Mouse (Mus musculus) ES-Bruce4 (cell line): ENCODE results near the gene Sorcs2.

Experiments used
- CTCF ChIP-seq: IDR thresholded peaks from one replicate; pipeline ENCODE4 v1.8.1; 2011; ENCODE audit warnings: low read depth, low read length
- EP300 ChIP-seq: IDR thresholded peaks from 2 replicates; pipeline ENCODE4 v1.6.1; 2011; ENCODE audit warnings: low read depth, low read length; ENCODE audit not compliant: insufficient read depth

DNA sequence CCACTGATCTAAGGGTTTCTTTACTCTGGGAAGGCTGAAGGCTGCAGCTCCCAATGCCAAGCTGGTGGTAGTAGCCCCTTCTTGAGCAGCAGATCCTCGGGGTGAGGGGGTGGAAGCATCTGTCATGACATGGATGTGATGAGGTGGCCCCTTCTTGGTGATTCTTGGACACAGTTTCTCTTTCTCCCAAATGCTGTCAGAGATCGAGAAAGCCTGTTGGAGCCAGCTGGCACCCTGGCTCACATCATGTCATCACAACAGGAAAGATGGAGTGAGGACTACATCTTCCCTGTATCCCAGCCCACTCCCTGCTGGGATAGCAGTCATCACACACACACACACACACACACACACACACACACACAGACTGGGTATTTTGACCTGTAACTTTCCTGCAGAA, 268.3 kb downstream of the Sorcs2 start:
- TF ChIP-seq CTCF = no peak
- TF ChIP-seq EP300 = no peak
